Mouse (Mus musculus) ES-Bruce4 (cell line): ENCODE measurements around the gene A630095N17Rik. TPM values are rescaled to one million over a fixed set of nuclear protein-coding genes. Genes with fewer than 3 reads are reported as not detected.
A peak's percentile ranks its signal among the peaks of the same experiment; 100 is the strongest.

ENCODE experiments used
- H3K27ac ChIP-seq: 2 replicates; pipeline ENCODE4 v1.5.1; 2012; ENCODE audit warnings: low read length, inconsistent platforms; ENCODE audit not compliant: insufficient read depth
- H3K27me3 ChIP-seq: 2 replicates; pipeline ENCODE4 v1.6.1; 2012; ENCODE audit warnings: mild to moderate bottlenecking, low read length, inconsistent platforms; ENCODE audit not compliant: control insufficient read depth, poor library complexity, insufficient read depth, severe bottlenecking
- H3K36me3 ChIP-seq: 2 replicates; pipeline ENCODE4 v1.6.1; 2012; ENCODE audit warnings: inconsistent platforms, mild to moderate bottlenecking, low read length, moderate library complexity; ENCODE audit not compliant: control insufficient read depth, poor library complexity, insufficient read depth, severe bottlenecking
- H3K4me1 ChIP-seq: one replicate; pipeline ENCODE4 v1.8.1; 2011; ENCODE audit warnings: low read length; ENCODE audit not compliant: control insufficient read depth, insufficient read depth
- H3K4me3 ChIP-seq: 2 replicates; pipeline ENCODE4 v1.5.1; 2011; ENCODE audit warnings: low read depth, mild to moderate bottlenecking, low read length
- H3K9ac ChIP-seq: 2 replicates; pipeline ENCODE4 v1.6.1; 2012; ENCODE audit warnings: low read depth, mild to moderate bottlenecking, inconsistent platforms; ENCODE audit not compliant: poor library complexity, severe bottlenecking
- H3K9me3 ChIP-seq: replicated peaks from 2 replicates; pipeline ENCODE4 v1.6.1; 2012; ENCODE audit warnings: mild to moderate bottlenecking, low read length, inconsistent platforms; ENCODE audit not compliant: control insufficient read depth, poor library complexity, insufficient read depth, severe bottlenecking
- CTCF ChIP-seq: IDR thresholded peaks from one replicate; pipeline ENCODE4 v1.8.1; 2011; ENCODE audit warnings: low read depth, low read length
- EP300 ChIP-seq: IDR thresholded peaks from 2 replicates; pipeline ENCODE4 v1.6.1; 2011; ENCODE audit warnings: low read depth, low read length; ENCODE audit not compliant: insufficient read depth
- POLR2A ChIP-seq: IDR thresholded peaks from one replicate; pipeline ENCODE4 v1.8.1; 2011; ENCODE audit warnings: low read length; ENCODE audit not compliant: insufficient read depth
- polyA plus RNA-seq: library from polyadenylated mRNA; stranded (reverse); fragments of >200 nt; gene quantifications from 2 replicates; pipeline ENCODE4 v1.2.4, GENCODE M21; 2011; ENCODE audit warnings: low read depth; ENCODE audit not compliant: missing spikeins, insufficient read depth, insufficient read length

Gene A630095N17Rik
- polyA plus RNA-seq, 1 experiment = not detected

GRCm38 (mm10) chr1:75231224-75231623 is 678 bp downstream of the A630095N17Rik start:
- Histone ChIP-seq H3K27me3 (no peaks in the 10 kb centered on the region), H3K4me3 (no peak overlapping the region)
- no peak for TF ChIP-seq CTCF
- TF ChIP-seq POLR2A = no peak
- no peak for TF ChIP-seq EP300

GRCm38 (mm10) chr1:75230335-75230994 is 1.4 kb downstream of the A630095N17Rik start:
- no peak overlapping the region for H3K27ac ChIP-seq
- no peak overlapping the region for H3K4me3 ChIP-seq
- H3K27me3 ChIP-seq = no peaks in the 10 kb centered on the region
- H3K9me3 ChIP-seq = no peaks in the 10 kb centered on the region
- H3K9ac ChIP-seq = no peak overlapping the region
- no peak for TF ChIP-seq POLR2A
- TF ChIP-seq EP300 = no peak
- no peak for TF ChIP-seq CTCF
- H3K36me3 ChIP-seq = no peaks in the 10 kb centered on the region
- H3K4me1 ChIP-seq = peaks cover 10% of the 10 kb centered on the region

More at GRCm38 (mm10) chr1:75231224-75231623, 678 bp downstream of the A630095N17Rik start:
- no peak overlapping the region for H3K9ac ChIP-seq
- H3K36me3 ChIP-seq = no peaks in the 10 kb centered on the region
- no peak overlapping the region for H3K27ac ChIP-seq
- peaks cover 10% of the 10 kb centered on the region for H3K4me1 ChIP-seq
- no peaks in the 10 kb centered on the region for H3K9me3 ChIP-seq

- Histone ChIP-seq H3K36me3 (no peaks in the 10 kb centered on the region), H3K27ac (no peak overlapping the region), H3K4me3 (no peak overlapping the region), H3K27me3 (no peaks in the 10 kb centered on the region), H3K9me3 (no peaks in the 10 kb centered on the region), H3K9ac (no peak overlapping the region), H3K4me1 (peaks cover 11% of the 10 kb centered on the region)
- TF ChIP-seq EP300 (no peak), POLR2A (no peak), CTCF (no peak)
Measured at GRCm38 (mm10) chr1:75229158-75229557, 2.7 kb downstream of the A630095N17Rik start.

GRCm38 (mm10) chr1:75227653-75228052 is 4.2 kb downstream of the A630095N17Rik start:
- Histone ChIP-seq H3K4me3 (no peak overlapping the region), H3K9ac (no peak overlapping the region), H3K36me3 (no peaks in the 10 kb centered on the region), H3K27ac (peak overlapping the region; percentile 4; the same call in 1 of the 2 replicates), H3K4me1 (peaks cover 14% of the 10 kb centered on the region), H3K9me3 (no peaks in the 10 kb centered on the region), H3K27me3 (no peaks in the 10 kb centered on the region)
- TF ChIP-seq EP300 = no peak
- no peak for TF ChIP-seq CTCF
- TF ChIP-seq POLR2A = no peak

- no peaks in the 10 kb centered on the region for H3K27me3 ChIP-seq
- H3K4me1 ChIP-seq = peaks cover 13% of the 10 kb centered on the region
- no peak overlapping the region for H3K9ac ChIP-seq
- H3K36me3 ChIP-seq = no peaks in the 10 kb centered on the region
- no peak overlapping the region for H3K27ac ChIP-seq
- no peak for TF ChIP-seq POLR2A
- no peak for TF ChIP-seq CTCF
- TF ChIP-seq EP300 = no peak
- no peak overlapping the region for H3K4me3 ChIP-seq
- no peaks in the 10 kb centered on the region for H3K9me3 ChIP-seq
Measured at GRCm38 (mm10) chr1:75226138-75226537, 5.8 kb downstream of the A630095N17Rik start.

- Histone ChIP-seq H3K36me3 (no peaks in the 10 kb centered on the region), H3K9me3 (no peaks in the 10 kb centered on the region), H3K9ac (no peak overlapping the region), H3K4me1 (peaks cover 13% of the 10 kb centered on the region), H3K4me3 (no peak overlapping the region), H3K27ac (no peak overlapping the region), H3K27me3 (no peaks in the 10 kb centered on the region)
- TF ChIP-seq EP300 (no peak), CTCF (no peak), POLR2A (no peak)
Measured at GRCm38 (mm10) chr1:75225473-75225872, 6.4 kb downstream of the A630095N17Rik start.
